Mouse (Mus musculus) erythroid progenitor cell, adult 5-6 weeks (primary cell): ENCODE data around the gene Olfr222. TPM values are rescaled to one million over a fixed set of nuclear protein-coding genes. Genes with fewer than 3 reads are reported as not detected.
"Not testable (repeated sequence)": the region's sequence is repeated elsewhere in the genome, so short reads cannot be mapped to it uniquely, and the experiment has no call there.

Experiments used
- ATAC-seq: replicated peaks from 2 replicates; pipeline ENCODE4 v1.8.0; 2016; ENCODE audit warnings: moderate number of reproducible peaks, mild to moderate bottlenecking, moderate TSS enrichment, inconsistent platforms; ENCODE audit not compliant: poor library complexity, low FRiP score, severe bottlenecking
- total RNA-seq, 2 experiments: library from RNA; stranded (forward) in 1 of 2; stranded (reverse) in 1 of 2; fragments of 150-400 nt in 1 of 2; fragments of 186-747, 209-891 nt in 1 of 2; gene quantifications; 2 replicates each; pipeline versions ENCODE4 v1.2.3 to v1.2.4; 2015 to 2017; ENCODE audit warnings: low replicate concordance in 2 of 2

Olfr222 gene
- total RNA-seq (2015; ENCODE audit: low replicate concordance) (not detected in 2 replicates), total RNA-seq (2017; ENCODE audit: low replicate concordance) (not detected in 2 replicates)

GRCm38 (mm10) chr11:59576135-59576534 is at the start of gene Olfr222:
Gene Olfr222 (minus strand): TSS chr11:59576235.
- ATAC-seq = not testable (repeated sequence)

DNA sequence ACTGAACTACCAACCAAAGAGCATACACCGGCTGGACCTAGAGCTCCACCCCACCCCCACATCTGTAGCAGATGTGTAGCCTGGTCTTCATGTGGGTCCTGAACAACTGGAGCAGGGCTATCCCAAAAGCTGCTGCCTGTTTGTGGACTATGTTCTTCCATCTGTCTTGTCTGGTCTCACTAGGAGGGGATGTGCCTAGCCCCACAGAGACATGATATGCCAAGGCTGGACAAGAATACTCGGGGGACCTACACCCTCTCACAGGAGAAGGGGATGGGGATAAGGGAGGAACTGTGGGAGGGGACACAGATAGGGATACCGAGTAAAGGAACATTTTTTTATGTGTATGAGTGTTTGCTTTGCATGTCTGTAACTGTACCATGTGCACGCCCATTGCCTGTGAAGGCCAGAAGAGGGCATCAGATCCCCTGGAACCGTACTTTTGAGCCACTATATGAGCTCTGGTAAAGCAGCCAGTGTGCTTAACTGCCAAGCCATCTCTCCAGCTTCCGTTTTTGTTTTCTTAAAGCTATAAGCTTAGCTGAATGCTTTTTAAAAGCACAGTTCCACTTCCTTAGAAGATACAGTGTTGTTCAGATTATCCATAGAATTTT is 48.1 kb upstream of the Olfr222 start:
- no peak for ATAC-seq

- no peak for ATAC-seq
These were observed 46.2 kb upstream of the Olfr222 start for GRCm38 (mm10) chr11:59622214-59622613.

- ATAC-seq = not testable (repeated sequence)
These were observed 41.0 kb upstream of the Olfr222 start for GRCm38 (mm10) chr11:59616986-59617385.

GRCm38 (mm10) chr11:59614120-59614519 is 38.1 kb upstream of the Olfr222 start:
- ATAC-seq = no peak

- ATAC-seq = no peak
These were observed 35.6 kb upstream of the Olfr222 start for GRCm38 (mm10) chr11:59611646-59612045.

DNA sequence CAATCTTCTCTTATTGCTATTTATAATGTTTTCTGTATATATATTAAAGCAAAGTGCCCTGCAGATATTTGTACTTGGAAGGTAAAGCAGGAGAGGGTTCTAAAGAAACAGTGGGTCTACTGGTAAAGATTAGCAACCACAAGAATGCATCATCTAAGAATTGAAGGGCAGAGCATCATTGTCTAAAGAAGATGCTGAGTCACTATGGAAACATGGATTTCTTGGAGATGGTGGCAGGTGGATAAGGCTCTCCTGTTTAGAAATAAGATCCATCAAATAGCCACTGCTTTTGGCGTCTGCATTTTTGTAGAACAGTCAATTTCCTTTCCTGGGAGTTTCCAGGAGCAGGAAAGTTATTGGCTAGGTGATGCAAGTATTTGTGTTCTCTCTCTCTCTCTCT is 26.3 kb upstream of the Olfr222 start:
- ATAC-seq = no peak

GRCm38 (mm10) chr11:59600872-59601271 is 24.8 kb upstream of the Olfr222 start:
- no peak for ATAC-seq

DNA sequence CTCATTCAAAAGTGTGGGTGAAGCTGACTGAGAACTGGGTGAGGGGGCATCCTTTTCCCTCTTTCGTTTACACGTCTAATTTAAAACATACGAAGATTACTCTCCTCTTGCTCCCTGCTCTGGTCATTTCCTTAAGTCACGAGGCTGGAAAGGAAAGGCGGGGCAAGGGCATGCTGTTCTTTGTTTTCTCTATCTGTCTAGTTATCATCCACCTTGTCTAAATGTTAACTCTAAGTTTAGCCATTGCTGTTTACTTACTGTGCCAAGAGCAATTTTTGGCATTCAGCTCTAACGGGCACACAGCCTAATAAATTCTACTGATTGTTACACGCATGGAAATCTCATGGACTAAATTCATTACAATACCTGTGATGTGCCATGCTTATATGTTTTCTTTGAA is 23.2 kb upstream of the Olfr222 start:
- ATAC-seq = no peak

- ATAC-seq = no peak
These were observed 20.9 kb upstream of the Olfr222 start for GRCm38 (mm10) chr11:59596950-59597349.

DNA sequence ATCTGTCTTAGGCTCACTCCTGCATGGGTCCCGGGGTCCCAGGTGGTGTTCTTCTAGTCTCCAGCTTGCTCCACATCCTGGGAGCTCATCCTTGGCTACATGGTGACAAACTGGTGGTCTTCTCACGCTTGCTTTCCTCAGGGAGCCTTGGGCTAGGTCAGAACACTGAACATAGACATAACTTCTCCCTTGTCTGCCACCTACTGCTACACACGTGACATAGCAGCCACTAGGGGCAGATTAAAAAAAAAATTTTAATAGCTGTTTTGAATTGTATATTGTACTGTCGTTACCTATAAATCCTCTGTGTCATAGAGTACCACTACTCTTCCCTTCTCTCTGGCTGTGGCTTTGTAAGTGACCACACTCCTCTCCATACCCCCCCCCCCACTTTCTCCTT is 20.1 kb upstream of the Olfr222 start:
- ATAC-seq = no peak

DNA sequence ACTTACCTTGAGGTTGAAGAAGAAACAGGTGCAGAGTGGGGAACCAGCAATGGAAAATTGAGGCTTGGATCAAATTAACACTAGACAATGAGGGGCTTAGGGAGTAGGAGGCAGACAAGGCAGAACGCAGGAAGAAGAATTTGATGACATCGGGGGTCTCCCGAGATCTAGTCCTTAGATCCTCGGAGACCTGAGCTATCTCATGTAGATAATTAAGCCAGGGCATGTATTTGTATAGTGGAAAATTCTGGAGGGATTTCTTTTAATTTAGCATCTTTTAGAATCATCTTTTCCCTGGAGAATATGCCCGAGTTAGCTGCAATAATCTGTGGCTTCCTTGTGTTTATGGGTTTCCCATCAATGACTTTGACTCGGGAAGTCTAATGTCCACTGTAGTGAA is 17.2 kb upstream of the Olfr222 start, which contains the start of gene Olfr223:
TSS of gene Olfr223 (minus strand) at position 101 of the 400 bp plus-strand sequence.
- no peak for ATAC-seq

- no peak for ATAC-seq
These were observed 13.5 kb upstream of the Olfr222 start for GRCm38 (mm10) chr11:59589496-59589895.

DNA sequence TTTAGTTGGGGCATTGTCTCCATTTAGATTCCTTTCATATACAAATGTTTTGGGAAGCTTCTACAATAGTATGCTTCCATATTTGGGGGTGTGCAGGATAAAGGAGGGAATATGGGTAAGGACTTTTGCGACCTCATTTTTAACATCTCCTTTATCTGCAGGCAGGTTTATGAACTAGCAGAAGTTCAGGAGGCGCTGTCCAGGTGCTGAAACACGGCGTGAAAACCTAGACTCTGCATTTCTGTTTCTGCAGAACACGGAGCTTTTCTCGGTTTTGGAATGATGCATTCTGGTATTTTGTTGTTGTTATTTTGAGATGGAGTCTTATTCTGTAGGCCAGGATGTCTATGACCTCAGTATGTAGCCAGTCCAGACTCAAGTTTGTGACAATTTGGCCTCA is 8.5 kb upstream of the Olfr222 start:
- no peak for ATAC-seq

GRCm38 (mm10) chr11:59575726-59576125 is 309 bp downstream of the Olfr222 start:
- ATAC-seq = no peak

DNA sequence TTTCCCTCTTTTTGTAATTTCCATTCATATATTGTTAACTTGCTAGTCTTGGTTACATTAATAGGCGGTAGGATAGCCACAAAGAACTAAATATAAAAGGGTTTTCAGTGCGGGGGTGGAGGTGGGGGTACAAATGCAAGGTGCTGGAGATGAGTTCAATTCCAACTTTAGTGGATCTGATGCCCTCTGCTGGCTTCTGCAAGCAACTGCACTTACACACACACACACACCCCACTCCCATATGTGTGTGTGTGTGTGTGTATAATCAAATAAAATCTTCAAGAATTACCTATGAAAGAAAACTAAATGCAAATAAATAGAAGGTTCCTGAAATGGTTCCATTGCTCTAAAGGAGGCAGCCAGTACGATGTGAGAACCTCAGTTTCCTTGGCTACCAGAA is 6.7 kb downstream of the Olfr222 start:
- ATAC-seq = no peak

- ATAC-seq = no peak
These were observed 13.2 kb downstream of the Olfr222 start for GRCm38 (mm10) chr11:59562837-59563236.

- no peak for ATAC-seq
These were observed 13.7 kb downstream of the Olfr222 start for GRCm38 (mm10) chr11:59562336-59562735.

GRCm38 (mm10) chr11:59560906-59561305 is 15.1 kb downstream of the Olfr222 start:
- ATAC-seq = no peak

DNA sequence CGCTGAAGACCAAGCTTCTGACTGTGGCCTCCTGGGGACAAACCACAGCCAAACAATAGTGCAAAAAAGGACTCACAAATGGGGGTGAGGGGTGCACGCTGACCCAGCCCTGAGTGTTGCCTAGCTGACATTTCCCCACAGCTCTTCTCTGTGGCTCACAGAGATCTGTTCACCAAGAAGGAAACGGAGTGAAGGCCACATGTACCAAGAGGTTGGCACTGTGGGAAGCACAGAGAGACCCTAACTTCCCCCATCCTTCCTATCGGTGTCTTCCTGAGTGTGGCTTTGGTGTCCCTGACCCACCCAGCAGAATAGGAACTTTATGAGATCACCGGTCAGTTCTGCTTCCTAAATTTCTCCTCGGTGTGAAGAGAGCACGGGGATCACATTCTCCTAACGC is 21.5 kb downstream of the Olfr222 start:
- no peak for ATAC-seq

GRCm38 (mm10) chr11:59554127-59554526 is 21.9 kb downstream of the Olfr222 start:
- no peak for ATAC-seq

DNA sequence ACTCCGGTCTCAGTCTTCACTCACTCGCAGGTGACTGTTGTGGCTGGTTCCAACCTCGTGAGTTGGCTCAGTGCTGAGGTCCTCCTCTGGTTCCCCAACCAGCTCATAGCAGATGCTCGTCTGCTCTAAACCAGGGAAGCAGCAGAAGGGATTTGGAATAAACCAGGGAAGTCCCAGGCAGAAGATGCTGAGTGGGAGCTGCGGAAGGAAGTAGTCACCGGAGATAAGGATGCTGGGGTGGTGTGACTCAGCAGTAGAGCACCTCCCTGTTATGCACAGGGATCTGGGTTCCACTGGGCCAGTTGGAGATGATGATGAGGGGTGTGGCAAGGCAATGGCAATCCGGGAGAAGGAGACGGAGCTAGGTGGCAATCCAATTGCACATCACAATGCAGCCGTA is 32.0 kb downstream of the Olfr222 start:
- ATAC-seq = no peak
